Mouse (Mus musculus) megakaryocyte-erythroid progenitor cell, adult 5-6 weeks (primary cell): Measurements from ENCODE around the gene Srl. TPM values are rescaled to one million over a fixed set of nuclear protein-coding genes. Genes with fewer than 3 reads are reported as not detected.

Source experiments
- ATAC-seq: replicated peaks from 2 replicates; pipeline ENCODE4 v1.8.0; 2016; ENCODE audit warnings: mild to moderate bottlenecking, inconsistent platforms; ENCODE audit not compliant: severe bottlenecking, poor library complexity, low FRiP score, low TSS enrichment
- total RNA-seq, 2 experiments: library from RNA; stranded (forward) in 1 of 2; stranded (reverse) in 1 of 2; fragments of 200-1000, 215-1000 nt in 1 of 2; fragments of >200 nt in 1 of 2; fragmentation: Nextera tagmentation in 1 of 2; gene quantifications; 2 replicates each; pipeline ENCODE4 v1.2.3; 2014 to 2017

Gene Srl
- total RNA-seq, 2 experiments from 2014 or later: 9.5 to 9.7 TPM

DNA sequence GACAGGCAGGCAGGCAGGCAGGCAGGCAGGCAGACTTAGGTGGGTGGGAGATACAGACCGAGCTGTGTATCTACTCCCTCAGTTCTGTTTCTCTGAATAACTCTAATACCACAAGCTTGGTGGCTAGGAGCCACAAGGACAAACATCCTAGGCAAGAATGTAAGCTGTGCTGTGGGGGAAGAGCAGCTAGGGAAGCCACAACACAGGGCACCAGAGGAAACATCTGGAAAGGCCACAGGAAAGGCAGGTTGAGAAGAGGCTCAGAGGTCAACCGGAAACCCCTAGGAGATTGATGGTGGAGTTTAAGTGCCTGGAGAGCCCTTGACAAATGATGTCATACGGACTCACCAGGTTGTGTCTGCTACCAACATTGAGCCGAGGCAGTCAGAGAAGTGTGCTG, 104.9 kb downstream of the Srl start:
- no peak for ATAC-seq

DNA sequence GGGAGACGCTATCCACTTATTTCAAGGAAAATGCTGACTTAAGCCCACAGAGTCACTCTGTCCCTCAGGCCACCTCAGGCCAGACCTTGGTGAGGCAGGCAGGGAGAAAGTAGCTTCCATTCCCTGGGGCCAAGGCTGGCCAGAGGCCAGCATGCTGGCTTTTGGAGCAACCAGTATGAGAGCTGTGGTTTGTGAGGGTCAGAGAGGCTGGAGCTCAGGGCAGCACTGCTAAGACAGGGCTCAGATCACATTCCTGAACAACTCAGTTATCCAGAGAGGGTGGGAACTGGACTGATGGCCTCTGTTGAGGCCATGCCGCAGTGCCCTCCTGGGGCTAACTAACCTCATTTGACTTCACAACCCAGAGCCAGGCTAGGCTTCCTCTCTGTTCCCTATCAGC, 106.2 kb downstream of the Srl start:
- ATAC-seq: no peak

DNA sequence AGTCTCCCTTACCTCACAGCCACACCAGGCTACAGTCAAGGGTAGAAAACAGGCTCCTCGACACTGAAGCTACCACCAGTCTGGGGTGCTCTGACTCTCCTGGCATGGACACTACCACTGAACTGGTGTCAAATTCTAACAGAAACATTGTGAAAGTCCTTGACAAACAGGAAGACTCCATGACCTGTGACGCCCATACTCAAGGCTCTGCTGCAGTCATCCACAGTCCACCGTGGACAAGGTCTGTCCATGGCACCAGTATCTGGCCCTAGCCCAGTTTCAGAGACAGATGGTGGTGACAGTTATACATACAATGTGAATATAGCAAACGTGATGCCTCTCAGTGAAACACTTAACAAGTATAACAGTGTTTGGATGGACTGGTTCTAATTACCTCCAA, 109.8 kb downstream of the Srl start:
- no peak for ATAC-seq

DNA sequence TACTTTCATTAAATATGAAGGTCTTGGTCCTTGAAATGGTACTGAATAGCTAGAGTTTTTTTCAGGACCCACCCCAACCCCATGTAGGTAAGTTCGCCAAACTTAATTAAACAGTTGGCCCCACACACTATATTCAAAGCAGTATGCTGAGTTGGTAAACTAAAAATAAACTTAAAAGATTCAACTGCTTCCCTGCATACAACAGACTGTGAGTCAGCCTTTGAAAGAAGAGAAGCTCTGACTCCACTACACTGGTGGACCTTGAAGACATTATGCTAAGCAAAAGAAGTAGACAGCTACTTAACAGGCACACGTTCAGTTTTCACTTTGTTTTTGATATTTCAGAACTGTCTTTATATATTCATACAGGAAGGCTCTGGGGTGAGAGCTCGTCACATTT, 110.6 kb downstream of the Srl start:
- ATAC-seq: no peak

DNA sequence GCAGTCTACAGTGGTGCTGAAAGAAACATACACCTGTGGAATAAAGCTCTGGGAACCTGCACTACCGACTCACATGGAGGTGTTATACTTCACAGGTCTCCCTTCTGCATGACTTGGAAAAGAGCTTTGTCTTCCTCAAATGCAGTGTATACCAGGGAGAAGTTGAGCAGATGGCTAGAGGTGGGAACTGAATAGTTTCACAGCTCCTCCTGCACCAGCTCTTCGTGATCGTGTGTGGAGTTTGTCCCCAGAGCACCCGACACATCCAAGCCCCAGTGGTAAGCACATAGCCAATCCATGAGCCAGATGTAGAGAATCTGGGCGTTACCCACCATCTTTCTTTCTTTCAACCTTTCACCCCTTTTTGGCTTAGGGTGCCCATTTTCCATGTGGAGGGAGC, 111.4 kb downstream of the Srl start:
- no peak for ATAC-seq

Other genes starting within 250 kb of the Srl start
- 3.3 and 7.0 TPM in 2 replicates for gene Adcy9, start 121.3 kb downstream of the Srl start, total RNA-seq (2014; fragmentation: Nextera tagmentation)
- gene Adcy9, start 121.3 kb downstream of the Srl start, total RNA-seq (2017): 4.7 and 6.5 TPM in 2 replicates
- gene Tfap4, start 18.0 kb upstream of the Srl start, total RNA-seq (2014; fragmentation: Nextera tagmentation): 31.4 and 38.4 TPM in 2 replicates
- gene Tfap4, start 18.0 kb upstream of the Srl start, total RNA-seq (2017): 47.3 and 69.9 TPM in 2 replicates
- 2.0 TPM in 1 of 2 replicates, not detected in the other for gene Glis2, start 52.9 kb upstream of the Srl start, total RNA-seq (2014; fragmentation: Nextera tagmentation)
- gene Glis2, start 52.9 kb upstream of the Srl start, total RNA-seq (2017): 0.33 TPM in 1 of 2 replicates, not detected in the other
- 76.0 and 100 TPM in 2 replicates for gene Pam16, start 83.2 kb upstream of the Srl start, total RNA-seq (2014; fragmentation: Nextera tagmentation)
- gene Pam16, start 83.2 kb upstream of the Srl start, total RNA-seq (2017): 18.2 and 24.0 TPM in 2 replicates
- not detected in 2 replicates for gene Vasn, start 98.1 kb upstream of the Srl start, total RNA-seq (2014; fragmentation: Nextera tagmentation)
- gene Vasn, start 98.1 kb upstream of the Srl start, total RNA-seq (2017): 0.38 and 0.65 TPM in 2 replicates
- gene Dnaja3, start 98.2 kb upstream of the Srl start, total RNA-seq (2014; fragmentation: Nextera tagmentation): 56.5 and 81.2 TPM in 2 replicates
- gene Dnaja3, start 98.2 kb upstream of the Srl start, total RNA-seq (2017): 71.0 and 106 TPM in 2 replicates
- gene Coro7, start 138.0 kb upstream of the Srl start, total RNA-seq (2014; fragmentation: Nextera tagmentation): 48.2 and 78.5 TPM in 2 replicates
- 10.4 and 15.7 TPM in 2 replicates for gene Coro7, start 138.0 kb upstream of the Srl start, total RNA-seq (2017)
- gene Nmral1, start 177.5 kb upstream of the Srl start, total RNA-seq (2014; fragmentation: Nextera tagmentation): 72.1 and 80.1 TPM in 2 replicates
- 81.5 and 95.5 TPM in 2 replicates for gene Nmral1, start 177.5 kb upstream of the Srl start, total RNA-seq (2017)
- gene Hmox2, start 184.5 kb upstream of the Srl start, total RNA-seq (2014; fragmentation: Nextera tagmentation): 28.4 and 31.9 TPM in 2 replicates
- gene Hmox2, start 184.5 kb upstream of the Srl start, total RNA-seq (2017): 43.8 and 49.9 TPM in 2 replicates
- gene Cdip1, start 248.5 kb upstream of the Srl start, total RNA-seq (2014; fragmentation: Nextera tagmentation): 15.3 and 17.7 TPM in 2 replicates
- 14.0 and 15.5 TPM in 2 replicates for gene Cdip1, start 248.5 kb upstream of the Srl start, total RNA-seq (2017)